Mouse (Mus musculus) intestine, embryonic 16.5 days (tissue): ENCODE data around the gene Olfr685. TPM values are rescaled to one million over a fixed set of nuclear protein-coding genes. Genes with fewer than 3 reads are reported as not detected.

Experiments used
- ATAC-seq: fragments of 200-750 bp; cut with Nextera tagmentation; 2 replicates; pipeline ENCODE4 v1.8.0; 2017; ENCODE audit warnings: moderate TSS enrichment, moderate library complexity
- H3K27ac ChIP-seq: fragments of 300-500 bp; sonication (generic); 2 replicates; pipeline ENCODE4 v1.5.1; 2014; ENCODE audit warnings: mild to moderate bottlenecking, low read length
- H3K27me3 ChIP-seq: fragments of 300-500 bp; sonication (generic); replicated peaks from 2 replicates; pipeline ENCODE4 v1.6.1; 2014; ENCODE audit warnings: low read length, control low read depth, mixed read lengths; ENCODE audit not compliant: control insufficient read depth, insufficient read depth
- H3K36me3 ChIP-seq: fragments of 300-500 bp; sonication (generic); 2 replicates; pipeline ENCODE4 v1.6.1; 2014; ENCODE audit warnings: low read length, control low read depth; ENCODE audit not compliant: control insufficient read depth, insufficient read depth
- H3K4me1 ChIP-seq: fragments of 300-500 bp; sonication (generic); 2 replicates; pipeline ENCODE4 v1.6.1; 2014; ENCODE audit warnings: low read length, control low read depth, mixed read lengths; ENCODE audit not compliant: control insufficient read depth, insufficient read depth
- H3K4me2 ChIP-seq: fragments of 300-500 bp; sonication (generic); 2 replicates; pipeline ENCODE4 v1.6.1; 2014; ENCODE audit warnings: low read depth, low read length, control low read depth
- H3K4me3 ChIP-seq: fragments of 300-500 bp; sonication (generic); 2 replicates; pipeline ENCODE4 v1.5.1; 2014; ENCODE audit warnings: mild to moderate bottlenecking, low read length
- H3K9ac ChIP-seq: fragments of 300-500 bp; sonication (generic); 2 replicates; pipeline ENCODE4 v1.6.1; 2014; ENCODE audit warnings: low read depth, low read length
- H3K9me3 ChIP-seq: fragments of 300-500 bp; sonication (generic); 2 replicates; pipeline ENCODE4 v1.6.1; 2016; ENCODE audit warnings: low read length, control low read depth; ENCODE audit not compliant: control insufficient read depth
- WGBS: fragments of 180-500 bp; shearing (Covaris S2); extraction: QIAGEN DNeasy Blood & Tissue Kit; methylation state at CpG from one replicate; pipeline ENCODE4 v1.1.7; 2014; 5-methylcytosine and 5-hydroxymethylcytosine counted together
- polyA plus RNA-seq: library from polyadenylated mRNA; unstranded; fragments of >200 nt; fragmentation: Nextera tagmentation; extraction: Ambion mirVana; gene quantifications from 2 replicates; pipeline ENCODE4 v1.2.1, GENCODE M21; 2015

Olfr685 gene
- polyA plus RNA-seq, 1 experiment from 2014 or later: not detected

- Histone ChIP-seq H3K4me2 (no peak within 1 kb of the TSS), H3K9ac (no peak within 1 kb of the TSS), H3K4me3 (no peak within 1 kb of the TSS), H3K4me1 (no peaks in the 10 kb centered on the region), H3K9me3 (no peaks in the 10 kb centered on the region), H3K36me3 (no peaks in the 10 kb centered on the region), H3K27ac (no peak within 1 kb of the TSS), H3K27me3 (no peaks in the 10 kb centered on the region)
- no peak for ATAC-seq
- 54% methylated on average over 1 of the region's 1 CpGs for WGBS
These were observed 38.9 kb downstream of the Olfr685 start, which contains the start of gene Olfr683 for GRCm38 (mm10) chr7:105146912-105147311. Gene Olfr683, minus strand, starts transcription at chr7:105147012.

- H3K4me3 ChIP-seq: no peak overlapping the region
- H3K27ac ChIP-seq: no peak overlapping the region
- no peak overlapping the region for H3K4me2 ChIP-seq
- 62% methylated on average over 2 of the region's 2 CpGs for WGBS
- H3K9me3 ChIP-seq: no peaks in the 10 kb centered on the region
- no peak overlapping the region for H3K9ac ChIP-seq
- no peak for ATAC-seq
- H3K4me1 ChIP-seq: no peaks in the 10 kb centered on the region
- no peaks in the 10 kb centered on the region for H3K36me3 ChIP-seq
- no peaks in the 10 kb centered on the region for H3K27me3 ChIP-seq
These were observed 44.5 kb downstream of the Olfr685 start for GRCm38 (mm10) chr7:105141275-105141674.

Other genes with a start within 250 kb of the Olfr685 start
- not detected in 2 replicates for gene Olfr670, start 223.4 kb downstream of the Olfr685 start, polyA plus RNA-seq
- not detected in 2 replicates for gene Olfr671, start 206.9 kb downstream of the Olfr685 start, polyA plus RNA-seq
- gene Olfr672, start 184.0 kb downstream of the Olfr685 start, polyA plus RNA-seq: not detected in 2 replicates
- gene Olfr675, start 157.6 kb downstream of the Olfr685 start, polyA plus RNA-seq: not detected in 2 replicates
- not detected in 2 replicates for gene Olfr676, start 153.3 kb downstream of the Olfr685 start, polyA plus RNA-seq
- gene Olfr677, start 134.6 kb downstream of the Olfr685 start, polyA plus RNA-seq: not detected in 2 replicates
- not detected in 2 replicates for gene Olfr678, start 121.5 kb downstream of the Olfr685 start, polyA plus RNA-seq
- gene Olfr679, start 104.8 kb downstream of the Olfr685 start, polyA plus RNA-seq: not detected in 2 replicates
- not detected in 2 replicates for gene Olfr680-ps1, start 93.2 kb downstream of the Olfr685 start, polyA plus RNA-seq
- gene Olfr681, start 69.2 kb downstream of the Olfr685 start, polyA plus RNA-seq: not detected in 2 replicates
- not detected in 2 replicates for gene Olfr683, start 39.0 kb downstream of the Olfr685 start, polyA plus RNA-seq
- gene Olfr684, start 22.4 kb downstream of the Olfr685 start, polyA plus RNA-seq: not detected in 2 replicates
- gene Olfr686, start 21.5 kb upstream of the Olfr685 start, polyA plus RNA-seq: not detected in 2 replicates
- gene Olfr688, start 102.1 kb upstream of the Olfr685 start, polyA plus RNA-seq: not detected in 2 replicates
- gene Olfr689, start 125.2 kb upstream of the Olfr685 start, polyA plus RNA-seq: not detected in 2 replicates
- not detected in 2 replicates for gene Olfr690, start 148.1 kb upstream of the Olfr685 start, polyA plus RNA-seq
- not detected in 2 replicates for gene Olfr691, start 156.3 kb upstream of the Olfr685 start, polyA plus RNA-seq
- gene Olfr692, start 182.2 kb upstream of the Olfr685 start, polyA plus RNA-seq: not detected in 2 replicates
- gene Gm5901, start 189.0 kb upstream of the Olfr685 start, polyA plus RNA-seq: not detected in 2 replicates
- 44.2 and 44.9 TPM in 2 replicates for gene Fam160a2, start 214.0 kb upstream of the Olfr685 start, polyA plus RNA-seq
- 0.06 TPM in 1 of 2 replicates, not detected in the other for gene Cnga4, start 218.6 kb upstream of the Olfr685 start, polyA plus RNA-seq
- 0.10 and 0.13 TPM in 2 replicates for gene Cckbr, start 239.7 kb upstream of the Olfr685 start, polyA plus RNA-seq